Mouse (Mus musculus) erythroblast, embryonic 14.5 days (primary cell): ENCODE measurements around the gene Rnf8. TPM values are rescaled to one million over a fixed set of nuclear protein-coding genes. Genes with fewer than 3 reads are reported as not detected.
"Not testable (repeated sequence)": the region's sequence is repeated elsewhere in the genome, so short reads cannot be mapped to it uniquely, and the experiment has no call there.

Experiments
- H3K27me3 ChIP-seq: 2 replicates; pipeline ENCODE4 v1.6.1; 2012; ENCODE audit warnings: inconsistent platforms; ENCODE audit not compliant: control insufficient read depth
- H3K36me3 ChIP-seq: 2 replicates; pipeline ENCODE4 v1.6.1; 2012; ENCODE audit warnings: mild to moderate bottlenecking, inconsistent platforms; ENCODE audit not compliant: control insufficient read depth
- H3K4me1 ChIP-seq: 2 replicates; pipeline ENCODE4 v1.6.1; 2012; ENCODE audit warnings: inconsistent platforms; ENCODE audit not compliant: control insufficient read depth
- H3K4me3 ChIP-seq: replicated peaks from 2 replicates; pipeline ENCODE3; 2012; ENCODE audit warnings: moderate library complexity, mild to moderate bottlenecking, inconsistent platforms
- H3K9me3 ChIP-seq: 2 replicates; pipeline ENCODE4 v1.6.1; 2012; ENCODE audit warnings: low read length, inconsistent platforms, mixed read lengths; ENCODE audit not compliant: control insufficient read depth
- GATA1 ChIP-seq: IDR thresholded peaks from 2 replicates; pipeline ENCODE4 v1.6.1; 2012; ENCODE audit warnings: low read length, inconsistent platforms, mixed read lengths
- TAL1 ChIP-seq: IDR thresholded peaks from 3 replicates; pipeline ENCODE4 v1.6.1; 2012; ENCODE audit warnings: low read length, inconsistent platforms, mixed read lengths
- polyA plus RNA-seq: library from polyadenylated mRNA; stranded (reverse); fragments of >175 nt; gene quantifications from 2 replicates; pipeline ENCODE4 v1.2.3, GENCODE M21; 2012

Gene Rnf8
- polyA plus RNA-seq, 1 experiment: 3.6 TPM

DNA sequence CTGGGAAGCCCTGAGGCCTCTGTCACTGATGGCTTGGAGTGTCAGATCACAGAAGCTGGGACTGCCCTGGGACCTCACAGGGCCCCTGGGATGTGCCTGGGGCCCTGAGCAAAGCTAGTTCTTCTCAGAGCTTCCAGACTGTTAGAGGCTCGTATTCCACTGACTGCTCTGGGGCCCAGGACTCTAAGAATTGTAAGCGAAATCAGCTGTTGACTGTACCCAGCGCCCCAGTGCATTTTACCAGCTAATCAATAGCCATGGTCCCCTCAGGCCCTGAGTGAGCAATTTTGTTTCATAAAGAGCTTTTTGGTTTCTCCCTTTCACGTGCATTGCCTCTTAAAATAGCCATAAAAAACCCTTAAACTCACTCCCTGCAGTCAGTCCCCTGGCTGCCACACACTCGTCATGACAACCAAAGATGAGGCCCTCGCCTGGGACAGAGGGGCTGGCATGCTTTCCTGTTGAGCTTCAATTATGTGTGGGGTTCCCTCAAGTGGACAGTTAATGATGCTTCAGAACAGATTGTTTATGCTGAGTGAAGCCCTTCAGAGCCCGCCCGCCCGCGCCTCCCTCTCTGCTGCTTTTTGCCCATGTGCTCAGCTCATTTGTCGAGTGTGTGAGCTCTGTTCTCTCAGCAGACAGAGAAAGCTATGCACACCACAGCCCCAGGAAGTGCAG, 25.2 kb upstream of the Rnf8 start:
- Histone ChIP-seq H3K9me3 (no peaks in the 10 kb centered on the region), H3K36me3 (peaks cover 3% of the 10 kb centered on the region), H3K27me3 (no peaks in the 10 kb centered on the region), H3K4me3 (no peak overlapping the region), H3K4me1 (peaks cover 1% of the 10 kb centered on the region; the same call in 1 of the 2 replicates)
- no peak for TF ChIP-seq GATA1
- TF ChIP-seq TAL1: no peak

DNA sequence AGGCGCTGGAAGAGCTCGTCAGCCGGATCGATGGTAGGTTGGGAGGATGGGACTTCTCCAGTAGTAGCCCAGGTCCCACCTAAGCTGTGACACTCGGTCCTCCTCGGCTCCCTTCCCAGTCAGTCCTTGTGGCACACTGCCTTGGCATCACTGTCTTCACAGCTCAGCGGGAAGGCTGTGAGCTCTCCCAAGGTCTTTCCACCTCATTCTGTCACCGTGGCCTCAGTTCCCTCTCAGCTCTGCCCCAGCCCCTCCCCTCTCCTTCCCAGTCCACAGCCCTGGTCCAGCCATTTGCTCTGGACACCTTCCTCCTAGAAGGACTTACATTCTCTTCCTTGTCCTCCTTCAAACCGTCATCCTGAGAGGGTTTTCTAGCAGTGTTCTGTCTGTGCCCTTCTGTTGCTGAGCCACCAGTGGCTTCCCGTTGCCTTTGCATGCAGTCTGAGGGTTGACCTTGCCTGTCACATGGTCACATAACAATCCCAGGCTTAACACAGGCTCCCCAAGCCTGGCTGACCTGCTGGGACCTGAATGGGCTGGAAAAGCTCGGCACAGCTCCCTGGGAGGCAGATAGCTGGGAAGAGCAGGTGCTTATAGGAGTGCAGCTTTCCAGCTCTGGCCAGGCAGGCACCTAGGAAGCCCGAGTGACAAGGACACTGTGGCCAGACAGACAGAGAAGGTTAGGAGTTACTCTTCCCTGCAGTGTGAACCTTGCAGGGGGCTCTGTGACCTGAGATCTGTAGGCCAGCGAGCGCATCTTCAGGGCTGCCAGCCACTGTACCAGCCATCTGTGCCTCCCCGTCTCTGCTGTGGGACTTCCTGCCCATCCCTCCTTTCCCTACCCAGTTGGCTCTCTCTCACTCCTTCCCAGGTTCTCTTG, 18.5 kb upstream of the Rnf8 start:
- Histone ChIP-seq H3K9me3 (no peaks in the 10 kb centered on the region), H3K4me3 (no peak overlapping the region), H3K36me3 (peaks cover 42% of the 10 kb centered on the region), H3K4me1 (no peaks in the 10 kb centered on the region), H3K27me3 (no peaks in the 10 kb centered on the region)
- no peak for TF ChIP-seq TAL1
- no peak for TF ChIP-seq GATA1

DNA sequence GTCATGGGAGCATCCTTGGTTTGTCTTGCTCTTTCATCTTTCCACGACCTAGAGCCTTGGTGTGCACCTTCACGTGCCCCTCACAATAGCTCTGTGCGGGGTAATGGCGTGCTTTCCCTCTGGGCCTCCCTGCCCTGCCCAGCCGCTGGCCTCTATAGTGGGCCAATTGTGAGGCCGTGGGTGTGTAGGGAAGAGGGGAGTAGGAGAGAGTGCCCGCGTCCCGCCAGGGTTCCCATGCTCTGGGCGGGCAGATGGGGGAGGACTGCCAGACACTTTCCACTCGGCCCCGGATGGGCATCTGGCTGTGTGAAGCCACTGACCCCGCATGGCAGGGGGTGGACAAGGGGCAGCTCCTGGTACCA, 17.8 kb upstream of the Rnf8 start:
- H3K36me3 ChIP-seq: peaks cover 42% of the 10 kb centered on the region
- H3K27me3 ChIP-seq: no peaks in the 10 kb centered on the region
- no peak overlapping the region for H3K4me3 ChIP-seq
- no peak for TF ChIP-seq TAL1
- TF ChIP-seq GATA1: no peak
- H3K4me1 ChIP-seq: no peaks in the 10 kb centered on the region
- H3K9me3 ChIP-seq: no peaks in the 10 kb centered on the region

DNA sequence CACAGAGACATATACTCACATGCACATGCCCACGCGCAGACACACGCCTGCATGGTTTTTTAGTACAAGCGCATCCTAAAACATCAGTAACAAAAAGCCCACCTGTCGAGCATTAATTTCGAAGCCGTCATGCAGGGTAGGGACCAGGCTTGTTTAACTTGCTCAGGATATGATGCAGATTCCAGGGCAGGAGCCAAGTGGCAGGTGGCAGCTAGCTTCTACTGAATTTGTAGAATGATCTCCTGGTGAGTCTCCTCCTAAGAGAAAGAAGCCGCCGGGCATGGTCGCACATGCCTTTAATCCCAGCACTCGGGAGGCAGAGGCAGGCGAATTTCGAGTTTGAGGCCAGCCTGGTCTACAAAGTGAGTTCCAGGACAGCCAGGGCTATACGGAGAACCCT, 15.5 kb upstream of the Rnf8 start:
- no peaks in the 10 kb centered on the region for H3K9me3 ChIP-seq
- H3K4me3 ChIP-seq: no peak overlapping the region
- H3K4me1 ChIP-seq: peaks cover 1% of the 10 kb centered on the region
- H3K36me3 ChIP-seq: peaks cover 53% of the 10 kb centered on the region
- TF ChIP-seq GATA1: no peak
- no peak for TF ChIP-seq TAL1
- no peaks in the 10 kb centered on the region for H3K27me3 ChIP-seq

DNA sequence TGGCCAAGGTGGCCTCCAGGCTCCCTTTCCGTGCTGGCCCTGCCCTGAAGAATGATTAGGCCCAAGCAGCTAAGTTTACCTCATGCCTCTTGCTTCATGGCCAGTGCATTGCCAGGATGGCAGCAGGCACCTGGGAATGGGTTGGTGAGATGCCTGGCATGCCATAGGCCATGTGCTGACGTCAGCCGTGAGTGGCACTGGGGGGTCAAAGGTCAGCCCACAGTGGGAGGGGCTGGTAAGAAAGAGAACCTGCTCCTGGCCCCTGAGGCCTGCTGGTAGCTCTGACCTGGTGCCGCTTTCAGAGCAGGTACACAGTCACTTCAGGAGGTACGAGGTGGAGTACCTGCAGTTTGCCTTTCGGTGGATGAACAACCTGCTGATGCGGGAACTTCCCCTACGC, 15.1 kb upstream of the Rnf8 start:
- peaks cover 1% of the 10 kb centered on the region for H3K4me1 ChIP-seq
- no peak overlapping the region for H3K4me3 ChIP-seq
- TF ChIP-seq TAL1 (no peak), GATA1 (no peak)
- H3K27me3 ChIP-seq: no peaks in the 10 kb centered on the region
- peaks cover 54% of the 10 kb centered on the region for H3K36me3 ChIP-seq
- no peaks in the 10 kb centered on the region for H3K9me3 ChIP-seq

DNA sequence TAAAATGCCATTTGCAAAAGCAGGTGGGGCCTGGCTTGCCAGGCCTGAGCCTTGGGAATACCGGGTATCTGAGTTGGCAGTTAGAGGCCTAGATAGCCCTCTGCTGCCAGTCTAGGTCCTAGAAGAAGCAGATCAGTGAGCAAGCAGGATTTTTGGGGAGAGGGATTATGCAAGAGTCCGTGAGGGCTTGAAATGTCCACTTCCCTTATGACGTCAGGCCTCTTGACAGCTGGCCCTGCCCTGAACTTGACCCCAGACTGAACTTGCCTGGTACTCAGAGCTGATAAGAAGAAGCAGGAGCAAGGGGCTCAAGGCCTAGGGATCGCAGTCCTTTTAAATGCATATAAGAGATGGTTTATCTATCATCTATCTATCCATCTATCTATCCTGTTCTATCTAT, 13.2 kb upstream of the Rnf8 start:
- Histone ChIP-seq H3K4me1 (peaks cover 4% of the 10 kb centered on the region), H3K9me3 (no peaks in the 10 kb centered on the region), H3K27me3 (no peaks in the 10 kb centered on the region), H3K36me3 (peaks cover 49% of the 10 kb centered on the region), H3K4me3 (no peak overlapping the region)
- TF ChIP-seq GATA1 (no peak), TAL1 (no peak)

DNA sequence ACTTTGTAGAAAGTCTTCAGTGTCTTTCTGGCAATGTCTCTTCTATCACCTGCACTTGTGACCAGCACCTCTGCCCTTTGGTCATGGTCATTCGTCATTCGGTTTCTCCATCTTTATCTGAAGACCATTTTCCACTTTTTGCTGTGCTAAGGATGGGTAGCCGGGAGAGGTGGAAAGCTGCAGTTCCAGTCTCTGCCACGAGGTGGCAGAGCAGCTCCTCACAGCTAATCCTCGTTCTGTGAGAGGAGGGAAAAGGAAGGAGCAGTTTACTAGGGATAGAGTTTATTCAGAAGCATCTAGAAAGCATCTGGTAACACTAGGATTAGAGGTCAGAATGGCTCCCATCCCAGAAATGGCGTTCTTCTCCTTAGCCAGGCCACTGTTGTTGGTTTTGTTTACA, 11.3 kb upstream of the Rnf8 start:
- peaks cover 5% of the 10 kb centered on the region for H3K4me1 ChIP-seq
- H3K36me3 ChIP-seq: peaks cover 45% of the 10 kb centered on the region
- H3K9me3 ChIP-seq: no peaks in the 10 kb centered on the region
- TF ChIP-seq TAL1 (no peak), GATA1 (no peak)
- no peak overlapping the region for H3K4me3 ChIP-seq
- no peaks in the 10 kb centered on the region for H3K27me3 ChIP-seq

DNA sequence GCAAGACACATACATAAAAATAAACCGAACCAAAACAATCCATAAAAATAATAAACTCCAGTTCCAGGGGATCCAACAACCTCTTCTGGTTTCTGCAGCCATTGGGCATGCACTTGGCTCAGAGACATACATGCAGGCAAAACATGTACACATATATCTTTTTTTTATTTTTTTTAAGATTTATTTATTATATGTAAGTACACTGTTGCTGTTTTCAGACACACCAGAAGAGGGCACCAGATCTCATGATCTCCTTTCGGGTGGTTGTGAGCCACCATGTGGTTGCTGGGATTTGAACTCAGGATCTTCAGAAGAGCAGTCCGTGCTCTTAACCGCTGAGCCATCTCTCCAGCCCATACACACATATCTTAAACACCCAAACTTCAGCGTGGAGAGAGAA, 1.1 kb upstream of the Rnf8 start:
- not testable (repeated sequence) for H3K9me3 ChIP-seq, H3K4me3 ChIP-seq, H3K27me3 ChIP-seq
- H3K4me1 ChIP-seq: peaks cover 43% of the 10 kb centered on the region
- peaks cover 20% of the 10 kb centered on the region for H3K36me3 ChIP-seq

DNA sequence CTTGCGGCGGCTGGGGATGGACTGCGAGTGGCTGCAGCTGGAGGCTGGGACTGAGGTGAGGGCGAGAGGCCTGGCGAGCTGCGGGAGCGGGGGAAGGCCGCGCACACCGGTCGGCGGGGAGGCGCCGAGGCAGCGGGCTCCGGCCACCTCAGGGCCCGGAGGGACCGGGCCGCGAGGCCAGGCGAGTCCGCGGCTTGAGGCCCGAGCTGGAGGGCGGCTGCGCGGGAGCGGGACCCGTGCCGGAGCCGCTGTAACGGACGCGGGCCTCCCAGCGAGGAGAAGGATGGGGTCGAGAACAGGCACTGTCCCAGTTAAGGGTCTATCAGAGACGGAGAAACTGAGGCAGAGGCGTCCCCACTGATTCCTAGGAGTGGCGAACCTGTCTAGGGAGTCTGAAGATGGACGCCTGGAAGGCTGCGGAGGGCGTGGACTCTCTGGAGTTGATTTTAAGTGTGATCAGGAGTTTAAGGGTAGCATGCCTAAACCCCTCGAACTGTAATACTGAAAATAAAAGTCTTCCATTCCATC, 498 bp downstream of the Rnf8 start:
- H3K36me3 ChIP-seq: peaks cover 37% of the 10 kb centered on the region
- H3K9me3 ChIP-seq: no peaks in the 10 kb centered on the region
- H3K4me1 ChIP-seq: peaks cover 44% of the 10 kb centered on the region
- TF ChIP-seq GATA1 (no peak), TAL1 (no peak)
- no peaks in the 10 kb centered on the region for H3K27me3 ChIP-seq
- peak overlapping the region; percentile 91 for H3K4me3 ChIP-seq
